Mouse (Mus musculus) embryonic fibroblast, embryonic 13.5 days (primary cell): ENCODE data around the gene Ccna2.

ENCODE experiments used
- CTCF ChIP-seq: IDR thresholded peaks from 2 replicates; pipeline ENCODE4 v1.5.1; 2011; ENCODE audit warnings: mild to moderate bottlenecking, control low read depth, low read length, moderate library complexity, borderline replicate concordance; ENCODE audit not compliant: insufficient read depth
- POLR2A ChIP-seq: IDR thresholded peaks from 2 replicates; pipeline ENCODE4 v1.6.1; 2011; ENCODE audit warnings: low read depth, mild to moderate bottlenecking, control low read depth, low read length, moderate library complexity

DNA sequence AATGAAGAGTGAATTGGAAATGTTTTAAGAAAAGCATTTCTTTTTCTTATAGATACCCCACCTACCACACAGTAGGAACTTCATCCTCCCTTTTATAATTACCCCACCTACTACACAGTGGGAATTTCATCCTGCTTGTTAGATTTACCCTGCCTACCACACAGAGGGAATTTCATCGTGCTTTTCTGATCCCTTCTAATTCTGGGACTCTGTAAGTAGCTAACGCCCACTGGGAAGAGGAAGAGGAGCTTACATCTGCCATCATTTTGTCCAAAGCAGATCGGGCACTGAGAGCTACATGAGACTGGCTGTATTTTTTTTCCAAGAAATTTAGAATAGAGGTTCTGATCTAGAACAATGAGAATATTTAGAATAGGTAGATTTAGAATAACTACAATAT lies 27.0 kb downstream of the Ccna2 start:
- TF ChIP-seq POLR2A (no peak), CTCF (no peak)
